Mouse (Mus musculus): Measurements from ENCODE around the gene Gse1. TPM values are rescaled to one million over a fixed set of nuclear protein-coding genes. Genes with fewer than 3 reads are reported as not detected.

Gene Gse1
- total RNA-seq, 2 experiments from 2014 or later: 77.7 to 105 TPM

GRCm38 (mm10) chr8:120467598-120467997, 239.3 kb downstream of the Gse1 start:
- DNase-seq (ENCODE audit: extremely low spot score in 1 of 2, low spot score in 2 of 2): no peak
- Histone ChIP-seq H3K27ac (no peak overlapping the region), H3K4me3 (no peak overlapping the region)
- intact Hi-C loops (cut with DNase I): no loop called here
- TF ChIP-seq CTCF (IDR thresholded peaks at IDR 0.05): no peak

DNA sequence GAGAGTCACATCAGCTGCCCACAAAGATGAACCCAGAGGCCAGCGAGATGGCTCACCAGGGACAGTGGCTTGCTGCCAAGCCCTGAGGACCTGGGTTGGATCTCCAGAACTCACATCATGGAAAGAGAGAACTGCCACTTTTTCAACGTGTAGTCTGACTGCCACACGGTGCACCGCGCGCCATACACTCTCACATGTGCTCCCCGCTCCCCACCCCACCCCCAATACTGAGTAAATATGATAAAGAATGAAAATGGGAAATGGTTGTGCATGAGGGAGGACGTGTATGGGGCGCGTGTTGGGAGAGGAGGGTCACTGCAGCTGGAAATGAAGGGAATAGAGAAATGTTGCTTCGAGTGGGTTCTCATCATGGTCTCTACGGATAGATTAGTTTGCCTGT, 241.9 kb downstream of the Gse1 start:
- no peak for DNase-seq (ENCODE audit: extremely low spot score in 1 of 2, low spot score in 2 of 2)
- TF ChIP-seq CTCF (IDR thresholded peaks at IDR 0.05): no peak
- intact Hi-C loops (cut with DNase I): no loop called here
- H3K4me3 ChIP-seq: no peak overlapping the region
- H3K27ac ChIP-seq: no peak overlapping the region

- TF ChIP-seq CTCF (IDR thresholded peaks at IDR 0.05): peak; percentile 55
- intact Hi-C loops (cut with DNase I): no loop called here
- Histone ChIP-seq H3K4me3 (no peak overlapping the region), H3K27ac (no peak overlapping the region)
- DNase-seq (ENCODE audit: extremely low spot score in 1 of 2, low spot score in 2 of 2): no peak
Measured at GRCm38 (mm10) chr8:120471166-120471565, 242.9 kb downstream of the Gse1 start.

DNA sequence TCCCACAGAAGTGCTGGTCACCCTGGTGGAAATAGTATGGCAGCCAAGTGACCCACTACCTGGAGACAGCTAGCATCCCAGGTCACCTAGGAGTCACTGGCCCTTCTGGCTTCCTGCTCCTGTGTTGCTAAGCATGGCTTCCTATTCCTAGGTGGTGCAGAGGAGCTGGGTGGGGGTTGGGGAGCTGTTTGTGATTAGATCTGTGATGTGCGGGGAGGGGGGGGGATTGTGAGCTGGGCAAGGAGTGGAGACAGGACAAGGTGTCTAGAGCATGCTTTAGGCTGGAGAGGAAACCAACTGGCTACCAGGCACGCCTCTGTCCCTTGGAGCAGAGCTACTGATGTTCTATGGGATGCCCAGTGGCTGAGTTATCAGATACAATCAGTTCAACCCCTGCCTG, 243.5 kb downstream of the Gse1 start:
- no peak for DNase-seq (ENCODE audit: extremely low spot score in 1 of 2, low spot score in 2 of 2)
- no peak for TF ChIP-seq CTCF (IDR thresholded peaks at IDR 0.05)
- intact Hi-C loops (cut with DNase I): no loop called here
- Histone ChIP-seq H3K27ac (no peak overlapping the region), H3K4me3 (no peak overlapping the region)

DNA sequence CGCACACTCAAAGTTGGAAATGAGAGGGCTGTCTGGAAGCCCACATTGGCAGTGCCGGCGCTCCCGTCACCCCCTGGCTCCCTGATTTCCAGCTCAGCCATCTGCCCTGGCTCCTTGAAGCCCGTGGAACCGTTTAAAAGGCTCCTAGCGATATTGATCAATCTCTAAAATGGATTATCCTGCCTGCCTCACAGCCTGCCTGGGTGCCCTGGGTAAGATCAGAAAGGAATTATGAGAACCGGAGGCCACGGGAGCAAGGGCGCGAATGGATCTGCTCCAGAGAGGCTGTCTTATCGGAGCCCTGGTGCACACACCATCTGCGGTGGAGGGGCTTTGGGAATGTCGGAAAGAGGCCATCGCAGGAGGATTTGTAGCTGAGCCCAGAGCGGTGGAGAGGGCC, 244.0 kb downstream of the Gse1 start:
- no peak for TF ChIP-seq CTCF (IDR thresholded peaks at IDR 0.05)
- DNase-seq (ENCODE audit: extremely low spot score in 1 of 2, low spot score in 2 of 2): no peak
- intact Hi-C loops (cut with DNase I): no loop called here
- no peak overlapping the region for H3K4me3 ChIP-seq
- no peak overlapping the region for H3K27ac ChIP-seq

DNA sequence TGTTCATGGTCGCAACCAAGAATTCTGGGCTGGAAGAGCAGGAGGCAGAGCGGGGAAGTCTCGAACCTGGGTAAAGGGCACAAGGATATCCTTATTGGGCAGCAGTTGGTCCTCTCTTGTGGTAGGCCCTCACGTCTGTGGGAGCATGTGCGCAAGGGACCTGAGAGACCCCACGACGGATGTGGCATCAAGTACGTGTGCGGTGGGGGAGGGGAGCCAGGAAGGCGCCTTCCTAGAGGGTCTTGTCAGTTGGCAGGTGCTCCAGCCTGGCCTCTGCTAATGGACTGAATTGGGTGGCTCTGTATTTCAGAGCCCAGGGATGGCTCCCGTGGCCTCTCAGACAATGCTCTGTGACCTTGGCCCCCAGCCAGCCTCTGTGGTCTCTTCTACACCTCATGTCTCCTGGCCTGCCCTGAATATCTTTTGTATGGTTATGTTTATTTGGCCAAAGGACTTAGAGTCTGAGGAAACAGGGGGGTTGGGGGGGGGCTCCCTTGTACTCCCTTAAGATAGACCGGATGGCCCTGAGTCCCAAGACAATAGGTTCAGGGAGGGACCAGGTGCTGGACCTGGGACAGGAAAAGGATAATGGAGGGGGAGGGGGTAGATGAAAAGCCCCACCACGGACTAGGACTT, 245.6 kb downstream of the Gse1 start:
- intact Hi-C loops (cut with DNase I): no loop called here
- no peak for DNase-seq (ENCODE audit: extremely low spot score in 1 of 2, low spot score in 2 of 2)
- no peak for TF ChIP-seq CTCF (IDR thresholded peaks at IDR 0.05)
- no peak overlapping the region for H3K4me3 ChIP-seq
- no peak overlapping the region for H3K27ac ChIP-seq

- H3K4me3 ChIP-seq: no peak overlapping the region
- no peak for TF ChIP-seq CTCF (IDR thresholded peaks at IDR 0.05)
- intact Hi-C loops (cut with DNase I): no loop called here
- no peak for DNase-seq (ENCODE audit: extremely low spot score in 1 of 2, low spot score in 2 of 2)
- H3K27ac ChIP-seq: no peak overlapping the region
Measured at GRCm38 (mm10) chr8:120474496-120475235, 246.4 kb downstream of the Gse1 start.

DNA sequence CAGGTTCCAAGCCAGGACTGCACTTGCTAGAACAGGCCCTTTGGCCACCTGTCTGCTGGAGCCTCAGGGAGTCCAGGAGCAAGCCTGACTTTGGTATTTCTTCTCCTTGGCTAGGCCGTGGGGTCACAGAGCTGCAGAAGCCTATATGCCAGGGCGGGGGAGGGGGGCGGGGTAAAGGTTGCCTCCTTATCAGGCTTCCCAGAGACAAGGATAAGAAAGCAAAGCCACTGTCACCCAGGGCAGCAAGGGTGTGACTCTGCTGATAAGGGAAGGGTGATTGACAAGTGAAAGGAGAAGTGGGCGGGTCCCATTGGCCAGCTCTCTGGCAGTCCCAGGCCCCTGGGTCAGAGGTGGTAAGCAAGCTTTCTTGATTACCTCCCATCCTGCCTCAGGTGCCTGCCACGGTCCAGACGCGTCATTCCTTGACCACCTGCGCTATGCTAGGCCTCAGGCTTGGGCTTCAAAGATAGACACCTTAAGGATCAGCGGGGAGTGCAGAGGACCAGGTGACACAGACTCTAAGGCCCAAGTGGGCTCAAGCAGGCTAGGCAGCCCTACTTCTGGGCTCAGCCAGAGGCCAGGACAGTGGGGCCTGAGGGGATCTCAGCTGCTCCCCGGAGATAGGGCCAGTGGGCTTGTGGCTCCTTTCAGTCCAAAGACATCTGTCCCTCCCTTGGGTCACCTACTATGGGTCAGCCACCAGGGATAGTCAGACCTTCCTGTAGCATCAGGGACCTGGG, 247.4 kb downstream of the Gse1 start:
- Histone ChIP-seq H3K27ac (no peak overlapping the region), H3K4me3 (no peak overlapping the region)
- TF ChIP-seq CTCF (IDR thresholded peaks at IDR 0.05): no peak
- DNase-seq (ENCODE audit: extremely low spot score in 1 of 2, low spot score in 2 of 2): no peak
- intact Hi-C loops (cut with DNase I): no loop called here

DNA sequence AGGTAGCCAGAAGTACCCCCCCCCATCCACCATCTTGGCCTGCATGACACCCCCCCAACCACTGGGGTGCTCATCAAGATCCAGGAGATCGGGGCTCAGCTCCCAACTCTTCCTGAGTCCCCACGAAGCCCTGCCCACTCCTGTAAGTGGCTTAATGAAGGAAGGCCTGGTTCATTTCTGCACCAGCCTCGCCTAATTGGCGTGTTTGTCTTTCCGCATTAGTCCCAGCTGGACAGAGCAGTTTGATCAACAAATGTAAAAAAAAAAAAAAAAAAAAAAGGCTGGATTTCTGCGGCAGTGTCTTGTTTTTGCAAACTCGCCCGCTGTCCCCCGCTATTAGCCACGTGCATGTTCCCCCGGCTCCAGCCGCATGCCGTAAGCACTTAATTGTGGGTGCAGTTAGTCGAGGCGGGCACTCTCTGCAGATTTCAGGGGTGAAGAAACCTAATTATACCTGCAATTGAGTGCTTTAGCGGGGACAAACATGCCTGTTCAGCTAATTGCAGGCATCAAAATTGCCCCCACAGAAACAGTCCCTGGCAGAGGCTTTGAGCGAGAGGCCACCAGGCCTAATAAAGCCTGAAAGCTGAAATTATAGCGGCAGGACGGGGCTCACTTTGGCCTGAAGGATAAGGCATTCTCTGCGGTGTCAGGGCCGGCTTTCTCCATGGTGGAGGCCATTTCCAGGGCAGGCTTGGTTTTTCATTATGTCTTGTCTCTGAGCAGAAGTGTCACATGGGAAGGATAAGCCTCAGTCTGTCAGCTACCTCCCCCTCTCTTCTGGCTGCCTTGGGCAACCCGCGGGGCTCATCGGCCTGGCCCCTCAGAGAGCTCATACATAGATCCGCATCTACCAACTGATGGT, 248.7 kb downstream of the Gse1 start:
- intact Hi-C loops (cut with DNase I): no loop called here
- no peak for TF ChIP-seq CTCF (IDR thresholded peaks at IDR 0.05)
- Histone ChIP-seq H3K27ac (no peak overlapping the region), H3K4me3 (no peak overlapping the region)
- DNase-seq (ENCODE audit: extremely low spot score in 1 of 2, low spot score in 2 of 2): no peak

DNA sequence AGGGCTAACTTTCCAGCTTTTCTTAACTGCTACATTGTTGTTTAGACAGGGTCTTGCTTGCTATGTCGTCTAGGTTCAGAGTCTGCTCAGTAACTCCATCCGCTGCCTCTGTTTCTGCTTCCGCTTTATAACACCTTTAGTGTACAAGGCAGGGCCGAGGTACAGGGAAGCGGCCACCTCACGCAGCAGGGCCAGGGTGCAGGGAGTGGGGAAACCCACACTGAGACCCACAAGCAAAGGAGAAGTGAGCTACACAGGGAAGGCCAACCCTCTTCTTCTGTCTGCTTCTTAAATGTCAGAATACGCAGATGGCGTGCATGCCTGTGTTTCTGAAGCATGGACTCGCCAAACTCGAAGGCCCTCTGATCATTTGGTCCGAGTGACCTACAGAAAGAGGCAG, 250.5 kb downstream of the Gse1 start:
- Histone ChIP-seq H3K27ac (no peak overlapping the region), H3K4me3 (no peak overlapping the region)
- TF ChIP-seq CTCF (IDR thresholded peaks at IDR 0.05): no peak
- no peak for DNase-seq (ENCODE audit: extremely low spot score in 1 of 2, low spot score in 2 of 2)
- intact Hi-C loops (cut with DNase I): no loop called here

DNA sequence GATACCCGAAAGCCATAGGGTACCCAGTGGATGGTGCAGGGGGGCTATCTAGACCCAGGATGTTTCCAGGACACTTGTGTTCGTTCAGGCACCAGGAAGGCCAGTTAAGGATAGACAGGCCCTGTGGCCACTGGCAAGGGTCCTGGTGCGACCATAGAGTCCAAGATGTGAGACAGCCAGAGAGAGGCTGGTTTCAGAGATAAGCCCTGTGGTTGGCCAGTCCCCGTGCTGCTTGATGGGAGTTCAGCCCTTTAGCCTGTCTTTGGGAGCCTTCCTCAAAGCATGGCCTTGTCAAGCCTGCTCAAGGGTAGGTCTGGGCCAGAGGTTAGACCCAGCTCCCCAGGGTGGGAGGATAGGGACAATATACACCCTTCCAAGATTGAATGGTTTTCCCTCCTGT, 251.4 kb downstream of the Gse1 start:
- Histone ChIP-seq H3K27ac (no peak overlapping the region), H3K4me3 (no peak overlapping the region)
- intact Hi-C loops (cut with DNase I): no loop called here
- DNase-seq (ENCODE audit: extremely low spot score in 1 of 2, low spot score in 2 of 2): no peak
- no peak for TF ChIP-seq CTCF (IDR thresholded peaks at IDR 0.05)

All from left cerebral cortex, adult 2 months (tissue).